Mouse (Mus musculus) liver, adult 2 months (tissue): Measurements from ENCODE around the gene Pdcd11.

ENCODE experiments used
- CTCF ChIP-seq: fragments of 200-500 bp; IDR thresholded peaks from 2 replicates; pipeline ENCODE4 v1.5.1; 2011; ENCODE audit warnings: low read depth, low read length, control low read depth
- POLR2A ChIP-seq: fragments of 200-500 bp; IDR thresholded peaks from 2 replicates; pipeline ENCODE4 v1.6.1; 2011; ENCODE audit warnings: low read length, control low read depth; ENCODE audit not compliant: insufficient read depth; ENCODE audit errors: extremely low read depth

GRCm38 (mm10) chr19:47178001-47178400 lies 87.4 kb downstream of the Pdcd11 start:
- TF ChIP-seq CTCF: no peak
- TF ChIP-seq POLR2A: no peak
